Mouse (Mus musculus): Measurements from ENCODE around the gene Rab3b. TPM values are rescaled to one million over a fixed set of nuclear protein-coding genes. Genes with fewer than 3 reads are reported as not detected.
A peak's percentile ranks its signal among the peaks of the same experiment; 100 is the strongest.

Rab3b gene
- polyA plus RNA-seq, 1 experiment from 2014 or later: 6.3 TPM

DNA sequence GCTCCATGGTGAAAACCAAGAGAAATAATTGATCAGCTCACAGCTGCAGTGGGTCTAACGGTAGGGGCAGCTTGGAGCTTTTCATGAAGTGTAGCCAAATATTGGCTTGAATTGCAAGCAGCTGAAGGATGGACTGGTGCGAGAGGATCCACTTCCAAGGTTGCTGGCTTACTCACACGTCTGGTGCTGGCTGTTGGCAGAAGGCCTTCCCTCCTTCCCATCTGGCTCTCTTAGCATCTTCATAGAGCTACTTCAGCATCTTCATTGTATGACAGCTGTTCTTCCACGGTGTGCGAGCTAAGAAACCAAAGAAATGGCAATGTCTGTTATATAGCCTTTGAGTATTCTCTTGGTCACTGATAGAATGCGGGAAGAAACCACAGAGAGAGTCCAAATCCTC, 12.0 kb downstream of the Rab3b start:
- no peaks in the 10 kb centered on the region for H3K9me3 ChIP-seq (ENCODE audit: low read depth, low read length)
- 81% methylated on average over 6 of the region's 6 CpGs for WGBS
- no peak overlapping the region for H3K4me3 ChIP-seq (ENCODE audit: low read depth, low read length)
- no peak overlapping the region for H3K9ac ChIP-seq
- ATAC-seq (ENCODE audit: insufficient read depth) (no peak), DNase-seq (no peak)
- no peak for TF ChIP-seq CTCF (IDR thresholded peaks at IDR 0.05; ENCODE audit: low read depth)
- H3K4me2 ChIP-seq: no peak overlapping the region
- H3K36me3 ChIP-seq (ENCODE audit: insufficient read depth): no peaks in the 10 kb centered on the region
- no peak overlapping the region for H3K27ac ChIP-seq (ENCODE audit: low read depth)
- no peaks in the 10 kb centered on the region for H3K27me3 ChIP-seq (ENCODE audit: insufficient read depth, low read length)
- no peaks in the 10 kb centered on the region for H3K4me1 ChIP-seq (ENCODE audit: insufficient read depth)

GRCm38 (mm10) chr4:108900421-108900820, 21.6 kb downstream of the Rab3b start:
- 83% methylated on average over 7 of the region's 7 CpGs for whole genome bisulfite sequencing

DNA sequence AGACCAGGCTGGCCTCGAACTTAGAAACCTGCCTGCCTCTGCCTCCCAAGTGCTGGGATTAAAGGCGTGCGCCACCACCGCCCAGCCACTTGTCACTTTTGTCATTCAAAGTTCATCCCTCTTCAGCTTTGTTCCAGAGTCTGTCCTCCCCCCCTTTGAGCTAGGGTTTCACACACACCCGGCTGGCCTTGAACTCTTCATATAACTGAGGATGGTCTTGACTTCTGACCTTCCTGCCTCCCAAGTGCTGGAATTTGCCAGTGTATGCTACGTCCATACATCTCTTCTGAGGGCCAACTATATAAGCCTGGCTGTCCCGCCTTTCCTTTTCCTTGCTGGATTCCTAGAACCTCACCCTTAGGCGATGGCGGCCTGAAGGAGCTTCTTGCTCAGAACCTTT, 24.0 kb downstream of the Rab3b start:
- DNase-seq (no peak), ATAC-seq (ENCODE audit: insufficient read depth) (no peak)
- Histone ChIP-seq H3K9me3 (ENCODE audit: low read depth, low read length) (no peaks in the 10 kb centered on the region), H3K27ac (ENCODE audit: low read depth) (no peak overlapping the region), H3K27me3 (ENCODE audit: insufficient read depth, low read length) (no peaks in the 10 kb centered on the region), H3K4me3 (ENCODE audit: low read depth, low read length) (no peak overlapping the region), H3K4me1 (ENCODE audit: insufficient read depth) (no peaks in the 10 kb centered on the region), H3K36me3 (ENCODE audit: insufficient read depth) (no peaks in the 10 kb centered on the region), H3K9ac (no peak overlapping the region), H3K4me2 (no peak overlapping the region)
- no peak for TF ChIP-seq CTCF (IDR thresholded peaks at IDR 0.05; ENCODE audit: low read depth)
- WGBS: 89% methylated on average over 9 of the region's 9 CpGs

More at GRCm38 (mm10) chr4:108900421-108900820, 21.6 kb downstream of the Rab3b start:
- ATAC-seq (ENCODE audit: insufficient read depth): no peak
- Histone ChIP-seq H3K27ac (ENCODE audit: low read depth) (no peak overlapping the region), H3K9me3 (ENCODE audit: low read depth, low read length) (no peaks in the 10 kb centered on the region), H3K4me2 (no peak overlapping the region), H3K27me3 (ENCODE audit: insufficient read depth, low read length) (no peaks in the 10 kb centered on the region), H3K4me3 (ENCODE audit: low read depth, low read length) (no peak overlapping the region), H3K4me1 (ENCODE audit: insufficient read depth) (no peaks in the 10 kb centered on the region), H3K36me3 (ENCODE audit: insufficient read depth) (no peaks in the 10 kb centered on the region), H3K9ac (no peak overlapping the region)
- no peak for DNase-seq
- TF ChIP-seq CTCF (IDR thresholded peaks at IDR 0.05; ENCODE audit: low read depth): no peak

- Histone ChIP-seq H3K27me3 (ENCODE audit: insufficient read depth, low read length) (no peaks in the 10 kb centered on the region), H3K9me3 (ENCODE audit: low read depth, low read length) (no peaks in the 10 kb centered on the region), H3K9ac (no peak overlapping the region), H3K4me2 (no peak overlapping the region), H3K36me3 (ENCODE audit: insufficient read depth) (no peaks in the 10 kb centered on the region), H3K27ac (ENCODE audit: low read depth) (no peak overlapping the region), H3K4me1 (ENCODE audit: insufficient read depth) (no peaks in the 10 kb centered on the region), H3K4me3 (ENCODE audit: low read depth, low read length) (no peak overlapping the region)
- ATAC-seq (ENCODE audit: insufficient read depth) (no peak), DNase-seq (no peak)
- TF ChIP-seq CTCF (IDR thresholded peaks at IDR 0.05; ENCODE audit: low read depth): no peak
- 87% methylated on average over 9 of the region's 9 CpGs for WGBS
Observed at GRCm38 (mm10) chr4:108903346-108903745, 24.5 kb downstream of the Rab3b start.

- no peaks in the 10 kb centered on the region for H3K36me3 ChIP-seq (ENCODE audit: insufficient read depth)
- no peak overlapping the region for H3K4me3 ChIP-seq (ENCODE audit: low read depth, low read length)
- ATAC-seq (ENCODE audit: insufficient read depth): no peak
- H3K9ac ChIP-seq: no peak overlapping the region
- DNase-seq: no peak
- H3K4me1 ChIP-seq (ENCODE audit: insufficient read depth): no peaks in the 10 kb centered on the region
- H3K9me3 ChIP-seq (ENCODE audit: low read depth, low read length): no peaks in the 10 kb centered on the region
- no peak for TF ChIP-seq CTCF (IDR thresholded peaks at IDR 0.05; ENCODE audit: low read depth)
- no peak overlapping the region for H3K4me2 ChIP-seq
- 50% methylated on average over 6 of the region's 6 CpGs for WGBS
- no peak overlapping the region for H3K27ac ChIP-seq (ENCODE audit: low read depth)
- no peaks in the 10 kb centered on the region for H3K27me3 ChIP-seq (ENCODE audit: insufficient read depth, low read length)
Observed at GRCm38 (mm10) chr4:108904076-108904475, 25.2 kb downstream of the Rab3b start.

GRCm38 (mm10) chr4:108904790-108905189, 25.9 kb downstream of the Rab3b start:
- ATAC-seq (ENCODE audit: insufficient read depth): no peak
- H3K4me1 ChIP-seq (ENCODE audit: insufficient read depth): no peaks in the 10 kb centered on the region
- 84% methylated on average over 10 of the region's 10 CpGs for WGBS
- H3K9ac ChIP-seq: no peak overlapping the region
- no peak overlapping the region for H3K4me3 ChIP-seq (ENCODE audit: low read depth, low read length)
- TF ChIP-seq CTCF (IDR thresholded peaks at IDR 0.05; ENCODE audit: low read depth): no peak
- H3K36me3 ChIP-seq (ENCODE audit: insufficient read depth): no peaks in the 10 kb centered on the region
- H3K27ac ChIP-seq (ENCODE audit: low read depth): no peak overlapping the region
- H3K27me3 ChIP-seq (ENCODE audit: insufficient read depth, low read length): no peaks in the 10 kb centered on the region
- no peaks in the 10 kb centered on the region for H3K9me3 ChIP-seq (ENCODE audit: low read depth, low read length)
- DNase-seq: no peak
- no peak overlapping the region for H3K4me2 ChIP-seq

GRCm38 (mm10) chr4:108905859-108906258, 27.0 kb downstream of the Rab3b start:
- Histone ChIP-seq H3K9me3 (ENCODE audit: low read depth, low read length) (no peaks in the 10 kb centered on the region), H3K27me3 (ENCODE audit: insufficient read depth, low read length) (no peaks in the 10 kb centered on the region), H3K36me3 (ENCODE audit: insufficient read depth) (no peaks in the 10 kb centered on the region), H3K4me1 (ENCODE audit: insufficient read depth) (no peaks in the 10 kb centered on the region), H3K9ac (no peak overlapping the region), H3K27ac (ENCODE audit: low read depth) (no peak overlapping the region), H3K4me3 (ENCODE audit: low read depth, low read length) (no peak overlapping the region), H3K4me2 (no peak overlapping the region)
- peak; percentile 49; the same call in 1 of the 2 replicates for ATAC-seq (ENCODE audit: insufficient read depth)
- 10% methylated on average over 6 of the region's 6 CpGs for WGBS
- no peak for TF ChIP-seq CTCF (IDR thresholded peaks at IDR 0.05; ENCODE audit: low read depth)
- DNase-seq: peak; percentile 59

DNA sequence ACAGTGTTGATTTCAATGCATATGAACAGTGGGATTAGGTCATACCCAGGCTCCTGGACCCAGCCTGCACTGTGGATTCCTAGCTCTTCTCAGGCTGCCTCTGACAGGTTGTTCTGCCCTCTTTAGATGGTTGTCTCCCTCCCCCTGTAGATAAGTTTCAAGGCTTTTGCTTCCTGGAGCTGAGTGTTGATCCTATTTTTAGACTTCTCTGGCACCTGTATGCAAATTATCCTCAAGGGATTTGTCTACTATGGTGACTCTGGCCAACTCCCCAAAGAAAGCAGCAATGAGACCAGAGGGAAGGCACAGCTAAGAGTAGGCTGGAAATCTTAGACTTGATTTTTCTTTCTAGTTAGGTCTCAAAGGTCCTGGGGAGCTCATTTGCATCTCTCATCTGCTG, 28.6 kb downstream of the Rab3b start:
- no peak for DNase-seq
- Histone ChIP-seq H3K4me1 (ENCODE audit: insufficient read depth) (no peaks in the 10 kb centered on the region), H3K9me3 (ENCODE audit: low read depth, low read length) (no peaks in the 10 kb centered on the region), H3K27ac (ENCODE audit: low read depth) (no peak overlapping the region), H3K36me3 (ENCODE audit: insufficient read depth) (no peaks in the 10 kb centered on the region), H3K4me2 (no peak overlapping the region), H3K9ac (no peak overlapping the region), H3K27me3 (ENCODE audit: insufficient read depth, low read length) (no peaks in the 10 kb centered on the region), H3K4me3 (ENCODE audit: low read depth, low read length) (no peak overlapping the region)
- no peak for ATAC-seq (ENCODE audit: insufficient read depth)
- no peak for TF ChIP-seq CTCF (IDR thresholded peaks at IDR 0.05; ENCODE audit: low read depth)
